Mouse (Mus musculus) common myeloid progenitor, adult 5-6 weeks (primary cell): ENCODE measurements at regions not wholly inside any gene's neighbourhood (a gene's known extent, or its start where the extent isn't known, plus 50 kb on each side); places are given as distances from the start of the nearest gene placed in this dataset.

Experiments used
- ATAC-seq: replicated peaks from 2 replicates; pipeline ENCODE4 v1.8.0; 2016; ENCODE audit warnings: low read depth, mild to moderate bottlenecking, moderate TSS enrichment, inconsistent platforms; ENCODE audit not compliant: poor library complexity, severe bottlenecking

- ATAC-seq, result no peak
Observed at GRCm38 (mm10) chr1:186505912-186506311, 199.9 kb downstream of the Tgfb2 start.

- no peak for ATAC-seq
Observed at GRCm38 (mm10) chr1:186505051-186505711, 200.6 kb downstream of the Tgfb2 start.

- ATAC-seq, result no peak
Observed at GRCm38 (mm10) chr1:186501726-186502125, 204.1 kb downstream of the Tgfb2 start.

- ATAC-seq, result no peak
Observed at GRCm38 (mm10) chr1:186497872-186498271, 207.9 kb downstream of the Tgfb2 start.

GRCm38 (mm10) chr1:186497333-186497732, 208.5 kb downstream of the Tgfb2 start:
- no peak for ATAC-seq

- ATAC-seq, result no peak
Observed at GRCm38 (mm10) chr1:186494411-186494783, 211.4 kb downstream of the Tgfb2 start.

GRCm38 (mm10) chr1:186493664-186494410, 212.0 kb downstream of the Tgfb2 start:
- ATAC-seq, result no peak

GRCm38 (mm10) chr1:186482177-186482576, 223.6 kb downstream of the Tgfb2 start:
- ATAC-seq, result no peak

- no peak for ATAC-seq
Observed at GRCm38 (mm10) chr1:186480019-186480418, 225.8 kb downstream of the Tgfb2 start.

GRCm38 (mm10) chr1:186478428-186479238, 227.2 kb downstream of the Tgfb2 start:
- no peak for ATAC-seq

GRCm38 (mm10) chr1:186474844-186475243, 230.9 kb downstream of the Tgfb2 start:
- no peak for ATAC-seq

GRCm38 (mm10) chr1:186474385-186474784, 231.4 kb downstream of the Tgfb2 start:
- ATAC-seq, result no peak

GRCm38 (mm10) chr1:186472955-186473354, 232.8 kb downstream of the Tgfb2 start:
- no peak for ATAC-seq

GRCm38 (mm10) chr1:186465526-186465925, 240.3 kb downstream of the Tgfb2 start:
- ATAC-seq, result no peak

- ATAC-seq, result no peak
Observed at GRCm38 (mm10) chr1:186460742-186461141, 245.0 kb downstream of the Tgfb2 start.

- ATAC-seq, result no peak
Observed at GRCm38 (mm10) chr1:186458099-186458637, 247.6 kb downstream of the Tgfb2 start.

- no peak for ATAC-seq
Observed at GRCm38 (mm10) chr1:186457098-186457497, 248.7 kb downstream of the Tgfb2 start.

GRCm38 (mm10) chr1:186456131-186456530, 249.7 kb downstream of the Tgfb2 start:
- 0 out of 2 replicates have a peak, but pooled peaks have one; percentile 50 for ATAC-seq

- ATAC-seq, result no peak
Observed at GRCm38 (mm10) chr1:186455177-186455660, 250.6 kb downstream of the Tgfb2 start.

- no peak for ATAC-seq
Observed at GRCm38 (mm10) chr1:186454393-186455085, 251.2 kb downstream of the Tgfb2 start.
